Mouse (Mus musculus) liver, embryonic 18 days (tissue): ENCODE measurements around the gene Olfr155. TPM values are rescaled to one million over a fixed set of nuclear protein-coding genes. Genes with fewer than 3 reads are reported as not detected.

ENCODE experiments used
- polyA plus RNA-seq: library from polyadenylated mRNA; depleted of rRNA; stranded (reverse); fragments of >200 nt; gene quantifications from 2 replicates; pipeline ENCODE4 v1.2.3, GENCODE M21; 2012; rRNA removed

Olfr155 gene
- not detected in 2 replicates for polyA plus RNA-seq

GRCm38 (mm10) chr4:43851265-43851664 lies at the start of gene Olfr155:
Gene Olfr155 (plus strand): TSS chr4:43851565.

DNA sequence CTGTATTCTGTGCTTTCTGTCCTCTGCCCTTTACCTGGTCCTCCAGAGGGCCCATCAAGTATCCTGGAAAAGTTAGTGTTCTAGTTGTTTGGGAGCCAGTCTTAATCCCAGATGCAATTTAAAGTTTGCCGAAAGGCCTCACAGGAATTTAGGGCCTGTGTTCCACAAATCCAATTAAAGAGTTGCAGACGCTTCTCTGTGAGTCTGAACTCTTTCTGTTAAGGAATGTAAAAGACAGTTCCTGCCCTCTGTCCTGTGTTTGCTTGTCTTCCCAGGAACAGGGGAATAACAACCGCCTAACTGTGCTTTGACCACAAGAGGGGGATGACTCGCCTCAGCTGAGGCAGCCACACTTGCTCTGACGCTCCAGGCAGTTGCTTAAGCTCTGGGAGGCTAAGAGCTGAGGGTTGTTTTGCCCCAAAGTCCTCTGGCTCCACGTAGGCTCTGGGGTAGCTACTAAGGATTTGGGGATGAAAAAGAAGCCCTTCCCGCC lies 27.5 kb upstream of the Olfr155 start, which contains the start of gene Olfr156:
TSS of gene Olfr156 (minus strand) at position 51 of the 493 bp plus-strand sequence.

GRCm38 (mm10) chr4:43840101-43840500 lies 11.3 kb upstream of the Olfr155 start, which contains the start of gene Olfr157:
Gene Olfr157 (minus strand): TSS chr4:43840201.

GRCm38 (mm10) chr4:43875160-43875918 lies 24.0 kb downstream of the Olfr155 start, which contains the start of gene Reck:
Gene Reck (plus strand): TSS chr4:43875530.

Other genes starting within 250 kb of the Olfr155 start
- 2.2 and 2.9 TPM in 2 replicates for gene Npr2, start 219.6 kb upstream of the Olfr155 start, polyA plus RNA-seq
- 0.25 and 0.35 TPM in 2 replicates for gene Spag8, start 198.0 kb upstream of the Olfr155 start, polyA plus RNA-seq
- 52.1 and 54.6 TPM in 2 replicates for gene Hint2, start 195.1 kb upstream of the Olfr155 start, polyA plus RNA-seq
- gene Tmem8b, start 182.6 kb upstream of the Olfr155 start, polyA plus RNA-seq: 0.26 and 0.30 TPM in 2 replicates
- gene Fam221b, start 182.4 kb upstream of the Olfr155 start, polyA plus RNA-seq: under 0.01 and 0.03 TPM in 2 replicates
- gene Olfr70, start 150.8 kb upstream of the Olfr155 start, polyA plus RNA-seq: not detected in 2 replicates
- gene Olfr71, start 141.3 kb upstream of the Olfr155 start, polyA plus RNA-seq: not detected in 2 replicates
- 0.28 and 0.39 TPM in 2 replicates for gene Hrct1, start 124.4 kb upstream of the Olfr155 start, polyA plus RNA-seq
- gene Spaar, start 121.5 kb upstream of the Olfr155 start, polyA plus RNA-seq: 0.07 and 0.10 TPM in 2 replicates
- gene Olfr159, start 80.6 kb upstream of the Olfr155 start, polyA plus RNA-seq: not detected in 2 replicates
- not detected in 2 replicates for gene Olfr156, start 27.7 kb upstream of the Olfr155 start, polyA plus RNA-seq
- not detected in 2 replicates for gene Olfr157, start 11.4 kb upstream of the Olfr155 start, polyA plus RNA-seq
- 2.2 and 2.5 TPM in 2 replicates for gene Reck, start 24.0 kb downstream of the Olfr155 start, polyA plus RNA-seq
- 31.2 and 35.0 TPM in 2 replicates for gene Glipr2, start 105.8 kb downstream of the Olfr155 start, polyA plus RNA-seq
- 0.02 and 0.03 TPM in 2 replicates for gene Ccin, start 131.9 kb downstream of the Olfr155 start, polyA plus RNA-seq
- gene Clta, start 152.9 kb downstream of the Olfr155 start, polyA plus RNA-seq: 167 and 176 TPM in 2 replicates
- gene Gne, start 232.6 kb downstream of the Olfr155 start, polyA plus RNA-seq: 20.2 and 25.8 TPM in 2 replicates